Comparison of ENCODE assay signal across 27 mouse cellular contexts in the genomic region with DNA sequence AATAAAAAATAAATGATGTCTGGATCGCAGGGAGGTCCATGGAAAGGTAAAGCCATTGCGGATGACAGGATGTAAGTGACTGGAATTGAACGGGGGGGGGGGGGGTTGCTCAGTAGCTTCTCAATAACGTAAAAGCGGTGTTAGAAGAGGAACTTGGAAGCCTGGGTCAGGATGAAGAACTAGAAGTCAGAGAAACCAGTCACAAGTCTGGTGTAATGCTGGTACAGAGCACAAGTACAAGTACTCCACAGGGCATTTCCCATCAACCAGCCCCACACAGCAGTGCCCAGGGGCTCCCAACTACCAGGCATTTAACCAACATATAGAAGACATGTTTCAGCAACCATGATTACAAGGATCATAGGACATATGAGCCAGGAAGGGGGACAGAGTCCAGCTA. TPM values are rescaled to one million over a fixed set of nuclear protein-coding genes. Genes with fewer than 3 reads are reported as not detected.
A peak's percentile ranks its signal among the peaks of the same experiment; 100 is the strongest.
DNase-seq lines count a peak whose midpoint lies in the region; ATAC-seq lines count a peak whose summit lies in the region.
"Had no signal": no experiment of that assay in that cellular context is flagged by ENCODE, and none has a peak within 500 bp of the region (broad histone marks: within the 10 kb centered on the region; RNA-seq: fewer than 3 reads in every experiment).

No protein-coding gene starts in this region.

- H3K9ac ChIP-seq in midbrain, embryonic 11.5 days (ENCODE audit: low read length), result no peak overlapping the region
- no peak overlapping the region for H3K9ac ChIP-seq in midbrain, embryonic 15.5 days
- no peak overlapping the region for H3K9ac ChIP-seq in heart, embryonic 12.5 days
- H3K9ac ChIP-seq: embryonic facial prominence, embryonic 13.5 days; embryonic facial prominence, embryonic 15.5 days; forebrain, embryonic 13.5 days; forebrain, embryonic 15.5 days; forebrain, postnatal 0 days had no signal

- no peaks in the 10 kb centered on the region for H3K9me3 ChIP-seq in midbrain, embryonic 11.5 days (ENCODE audit: control insufficient read depth, low read length)
- no peaks in the 10 kb centered on the region for H3K9me3 ChIP-seq in midbrain, embryonic 15.5 days
- H3K9me3 ChIP-seq in heart, embryonic 12.5 days (replicated peaks), result no peaks in the 10 kb centered on the region
- H3K9me3 ChIP-seq: embryonic facial prominence, embryonic 13.5 days; embryonic facial prominence, embryonic 15.5 days; forebrain, embryonic 13.5 days; forebrain, embryonic 15.5 days; G1E had no signal

- peak; percentile 31 for DNase-seq in midbrain, embryonic 11.5 days (ENCODE audit: low spot score, missing footprints)
- DNase-seq in ovary, adult 18-20 months (ENCODE audit: low spot score), result no peak
- DNase-seq: adrenal gland, adult 8-10 months; adrenal gland, postnatal 14 days; adrenal gland, postnatal 36 days; cerebellum, adult 11 months; cerebellum, adult 18-20 months; cerebellum, adult 8-10 months; cerebellum, adult 9-11 months; cerebellum, postnatal 14 days; cerebellum, postnatal 36 days; embryo, embryonic 11 days; forebrain, postnatal 0 days had no signal

- H3K4me1 ChIP-seq in midbrain, embryonic 11.5 days (ENCODE audit: control insufficient read depth, insufficient read depth, low read length), result no peaks in the 10 kb centered on the region
- no peaks in the 10 kb centered on the region for H3K4me1 ChIP-seq in midbrain, embryonic 15.5 days
- 0 out of 2 replicates have a peak, but pooled peaks cover 3% of the 10 kb centered on the region for H3K4me1 ChIP-seq in heart, embryonic 12.5 days (replicated peaks)
- H3K4me1 ChIP-seq: embryonic facial prominence, embryonic 13.5 days; embryonic facial prominence, embryonic 15.5 days; forebrain, embryonic 13.5 days; forebrain, embryonic 15.5 days had no signal

- 92% methylated on average over 5 of the region's 5 CpGs for WGBS in midbrain, embryonic 11.5 days
- 92% methylated on average over 5 of the region's 5 CpGs for WGBS in midbrain, embryonic 15.5 days
- 33% methylated on average over 5 of the region's 5 CpGs for WGBS in macrophage (ENCODE audit: missing documents)
- WGBS in heart, embryonic 12.5 days, result 93% methylated on average over 5 of the region's 5 CpGs

- H3K4me3 ChIP-seq in midbrain, embryonic 11.5 days (ENCODE audit: low read depth, low read length), result no peak overlapping the region
- H3K4me3 ChIP-seq in midbrain, embryonic 15.5 days, result no peak overlapping the region
- no peak overlapping the region for H3K4me3 ChIP-seq in macrophage (ENCODE audit: inconsistent target)
- no peak overlapping the region for H3K4me3 ChIP-seq in heart, embryonic 12.5 days
- H3K4me3 ChIP-seq: embryonic facial prominence, embryonic 13.5 days; embryonic facial prominence, embryonic 15.5 days; erythroblast, embryonic 14.5 days; forebrain, embryonic 13.5 days; forebrain, embryonic 15.5 days had no signal

- no peak for ATAC-seq in midbrain, embryonic 11.5 days (ENCODE audit: low FRiP score)
- ATAC-seq in midbrain, embryonic 15.5 days (replicated peaks), result no peak
- peak; percentile 58 for ATAC-seq in megakaryocyte progenitor cell, adult 5-6 weeks (replicated peaks; ENCODE audit: poor library complexity)
- ATAC-seq in heart, embryonic 12.5 days (ENCODE audit: insufficient number of reproducible peaks, low FRiP score), result no peak
- ATAC-seq: activated CD4-positive, CD25-positive, alpha-beta regulatory T cell, adult 4 months; CD4-positive, CD25-positive, alpha-beta regulatory T cell, adult 4 months; forebrain, embryonic 13.5 days; forebrain, embryonic 15.5 days; Patski had no signal

- H3K79me2 ChIP-seq in macrophage (ENCODE audit: inconsistent target), result no peaks in the 10 kb centered on the region

- no peaks in the 10 kb centered on the region for H3K36me3 ChIP-seq in midbrain, embryonic 11.5 days (ENCODE audit: control insufficient read depth, insufficient read depth, low read length)
- no peaks in the 10 kb centered on the region for H3K36me3 ChIP-seq in midbrain, embryonic 15.5 days (replicated peaks)
- H3K36me3 ChIP-seq in macrophage (ENCODE audit: inconsistent target), result no peaks in the 10 kb centered on the region
- no peaks in the 10 kb centered on the region for H3K36me3 ChIP-seq in heart, embryonic 12.5 days
- H3K36me3 ChIP-seq: embryonic facial prominence, embryonic 13.5 days; embryonic facial prominence, embryonic 15.5 days; forebrain, embryonic 15.5 days; G1E had no signal

- H3K4me2 ChIP-seq in midbrain, embryonic 11.5 days, result no peak overlapping the region
- no peak overlapping the region for H3K4me2 ChIP-seq in midbrain, embryonic 15.5 days
- H3K4me2 ChIP-seq in heart, embryonic 12.5 days, result no peak overlapping the region
- H3K4me2 ChIP-seq: embryonic facial prominence, embryonic 13.5 days; embryonic facial prominence, embryonic 15.5 days; forebrain, embryonic 13.5 days; forebrain, embryonic 15.5 days had no signal

- H3K27ac ChIP-seq in midbrain, embryonic 11.5 days (ENCODE audit: low read depth, low read length), result no peak overlapping the region
- H3K27ac ChIP-seq in midbrain, embryonic 15.5 days, result no peak overlapping the region
- H3K27ac ChIP-seq in macrophage, result peak overlapping the region; percentile 89
- H3K27ac ChIP-seq in heart, embryonic 12.5 days (ENCODE audit: poor library complexity, severe bottlenecking), result no peak overlapping the region
- H3K27ac ChIP-seq: embryonic facial prominence, embryonic 13.5 days; embryonic facial prominence, embryonic 15.5 days; forebrain, embryonic 13.5 days; forebrain, embryonic 15.5 days had no signal

- no peaks in the 10 kb centered on the region for H3K27me3 ChIP-seq in midbrain, embryonic 11.5 days (ENCODE audit: control insufficient read depth, insufficient read depth, low read length)
- no peaks in the 10 kb centered on the region for H3K27me3 ChIP-seq in midbrain, embryonic 15.5 days (replicated peaks)
- H3K27me3 ChIP-seq in heart, embryonic 12.5 days (replicated peaks), result no peaks in the 10 kb centered on the region
- H3K27me3 ChIP-seq: CH12.LX; embryonic facial prominence, embryonic 13.5 days; embryonic facial prominence, embryonic 15.5 days; forebrain, embryonic 13.5 days; forebrain, embryonic 15.5 days had no signal

RNA-seq across cellular contexts. Expression of a gene that starts 49.9 kb away (rescaled TPM):
- polyA plus RNA-seq in midbrain, embryonic 11.5 days (2014; fragmentation: Nextera tagmentation; extraction: Ambion mirVana), result 23.0 and 23.2 TPM in 2 replicates
- 17.0 and 18.1 TPM in 2 replicates for polyA plus RNA-seq in midbrain, embryonic 15.5 days (2015; fragmentation: Nextera tagmentation; extraction: Ambion mirVana)
- 10 to 100 TPM; 26.3 to 87.2 (median 43.4) TPM for total RNA-seq in macrophage (2018; cell fraction: chromatin; rRNA removed)
- total RNA-seq in macrophage (2018; cell fraction: cytosol; rRNA removed), result 10 to 100 TPM; 10.5 to 18.1 (median 13.8) TPM
- total RNA-seq in macrophage (2018; cell fraction: nucleus; rRNA removed), result 10 to 100 TPM; 23.9 to 68.3 (median 36.6) TPM
- polyA plus RNA-seq in macrophage (2018), result 10.4 to 20.7 TPM (median 20.2 TPM) in 3 replicates
- total RNA-seq in megakaryocyte progenitor cell, adult 5-6 weeks (2015), result 67.1 and 67.2 TPM in 2 replicates
- total RNA-seq in megakaryocyte progenitor cell, adult 5-6 weeks (2017), result 70.5 and 87.7 TPM in 2 replicates
- 21.3 and 22.9 TPM in 2 replicates for polyA plus RNA-seq in heart, embryonic 12.5 days (2016; fragmentation: Nextera tagmentation; extraction: Ambion mirVana)
